Mouse (Mus musculus): ENCODE measurements at regions not wholly inside any gene's neighbourhood (a gene's known extent, or its start where the extent isn't known, plus 50 kb on each side); places are given as distances from the start of the nearest gene placed in this dataset.

GRCm38 (mm10) chr3:17794251-17795061 lies 153.8 kb upstream of the Cypt12 start:
- intact Hi-C loops (cut with DNase I) = no loop called here
- DNase-seq = no peak

GRCm38 (mm10) chr3:17795271-17796260 lies 152.6 kb upstream of the Cypt12 start:
- no peak for DNase-seq
- intact Hi-C loops (cut with DNase I) = no loop called here

- intact Hi-C loops (cut with DNase I) = no loop called here
Observed at GRCm38 (mm10) chr3:17796766-17797165, 151.4 kb upstream of the Cypt12 start.

GRCm38 (mm10) chr3:17798399-17798798 lies 149.8 kb upstream of the Cypt12 start:
- intact Hi-C loops (cut with DNase I) = no loop called here
- no peak for DNase-seq

More at GRCm38 (mm10) chr3:17796766-17797165, 151.4 kb upstream of the Cypt12 start:
- no peak for DNase-seq

GRCm38 (mm10) chr3:17799120-17799519 lies 149.1 kb upstream of the Cypt12 start:
- DNase-seq = no peak
- intact Hi-C loops (cut with DNase I) = no loop called here

- intact Hi-C loops (cut with DNase I) = no loop called here
- no peak for DNase-seq
Observed at GRCm38 (mm10) chr3:17800810-17801209, 147.4 kb upstream of the Cypt12 start.

GRCm38 (mm10) chr3:17801479-17801878 lies 146.7 kb upstream of the Cypt12 start:
- intact Hi-C loops (cut with DNase I) = no loop called here
- DNase-seq = no peak

GRCm38 (mm10) chr3:17805185-17805584 lies 143.0 kb upstream of the Cypt12 start:
- intact Hi-C loops (cut with DNase I) = no loop called here
- no peak for DNase-seq

- intact Hi-C loops (cut with DNase I) = no loop called here
- DNase-seq = no peak
Observed at GRCm38 (mm10) chr3:17811290-17811689, 136.9 kb upstream of the Cypt12 start.

GRCm38 (mm10) chr3:17824201-17824600 lies 124.0 kb upstream of the Cypt12 start:
- no peak for DNase-seq
- intact Hi-C loops (cut with DNase I) = no loop called here

GRCm38 (mm10) chr3:17824662-17825061 lies 123.5 kb upstream of the Cypt12 start:
- no peak for DNase-seq
- intact Hi-C loops (cut with DNase I) = no loop called here

- DNase-seq = no peak
Observed at GRCm38 (mm10) chr3:17825254-17825890, 122.8 kb upstream of the Cypt12 start.

GRCm38 (mm10) chr3:17834706-17835105 lies 113.5 kb upstream of the Cypt12 start:
- intact Hi-C loops (cut with DNase I) = loop anchor here (2.0 kb wide), 1 partner anchor 16 kb away; no protein-coding TSS in a partner anchor
- DNase-seq = no peak

More at GRCm38 (mm10) chr3:17825254-17825890, 122.8 kb upstream of the Cypt12 start:
- intact Hi-C loops (cut with DNase I) = no loop called here

- intact Hi-C loops (cut with DNase I) = no loop called here
Observed at GRCm38 (mm10) chr3:17847609-17848008, 100.6 kb upstream of the Cypt12 start.

GRCm38 (mm10) chr3:17848181-17848580 lies 100.0 kb upstream of the Cypt12 start:
- DNase-seq = no peak

More at GRCm38 (mm10) chr3:17847609-17848008, 100.6 kb upstream of the Cypt12 start:
- DNase-seq = no peak

GRCm38 (mm10) chr3:17862367-17862766 lies 85.8 kb upstream of the Cypt12 start:
- intact Hi-C loops (cut with DNase I) = no loop called here
- no peak for DNase-seq

More at GRCm38 (mm10) chr3:17848181-17848580, 100.0 kb upstream of the Cypt12 start:
- intact Hi-C loops (cut with DNase I) = no loop called here

- no peak for DNase-seq
- intact Hi-C loops (cut with DNase I) = no loop called here
Observed at GRCm38 (mm10) chr3:17865112-17865511, 83.1 kb upstream of the Cypt12 start.

- intact Hi-C loops (cut with DNase I) = no loop called here
Observed at GRCm38 (mm10) chr3:17870895-17871482, 77.2 kb upstream of the Cypt12 start.

GRCm38 (mm10) chr3:17895869-17896268 lies 52.3 kb upstream of the Cypt12 start:
- intact Hi-C loops (cut with DNase I) = no loop called here
- no peak for DNase-seq

More at GRCm38 (mm10) chr3:17870895-17871482, 77.2 kb upstream of the Cypt12 start:
- DNase-seq = no peak

GRCm38 (mm10) chr3:17896756-17897155 lies 51.5 kb upstream of the Cypt12 start:
- intact Hi-C loops (cut with DNase I) = no loop called here
- DNase-seq = no peak

All from gastrocnemius, postnatal 36 days (tissue).